Mouse (Mus musculus) urinary bladder, postnatal 14 days (tissue): ENCODE measurements around the gene Calm5.
"Not testable (repeated sequence)": the region's sequence is repeated elsewhere in the genome, so short reads cannot be mapped to it uniquely, and the experiment has no call there.

ENCODE experiments used
- DNase-seq: peaks from one replicate; pipeline ENCODE4 v3.0.0; 2021; ENCODE audit warnings: low spot score

Gene Calm5

GRCm38 (mm10) chr13:3866355-3867052 lies 12.5 kb downstream of the Calm5 start:
- DNase-seq = no peak

DNA sequence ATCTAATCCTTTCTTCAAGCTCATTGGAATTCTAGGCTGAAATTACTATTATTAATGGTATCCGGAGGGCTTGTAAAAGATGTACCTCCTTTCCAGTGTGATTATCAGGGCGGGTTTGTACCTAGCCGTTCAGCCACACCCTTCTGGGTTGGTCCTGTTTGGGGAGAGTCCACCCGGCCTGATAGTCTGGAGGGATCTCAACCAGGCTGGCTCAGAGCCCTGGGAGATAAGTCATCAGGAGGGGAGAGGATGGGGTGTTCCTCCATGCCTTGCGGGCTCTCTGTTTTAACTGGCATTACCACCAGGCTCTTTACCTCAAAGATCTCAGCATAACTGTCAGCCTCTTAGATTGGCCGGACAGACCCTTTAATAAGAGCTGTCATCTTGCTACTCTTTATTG lies 13.2 kb downstream of the Calm5 start:
- peak; percentile 39 for DNase-seq

GRCm38 (mm10) chr13:3869901-3870300 lies 15.9 kb downstream of the Calm5 start:
- DNase-seq = no peak

GRCm38 (mm10) chr13:3872832-3873231 lies 18.9 kb downstream of the Calm5 start:
- DNase-seq = no peak

GRCm38 (mm10) chr13:3876448-3876847 lies 22.5 kb downstream of the Calm5 start:
- no peak for DNase-seq

DNA sequence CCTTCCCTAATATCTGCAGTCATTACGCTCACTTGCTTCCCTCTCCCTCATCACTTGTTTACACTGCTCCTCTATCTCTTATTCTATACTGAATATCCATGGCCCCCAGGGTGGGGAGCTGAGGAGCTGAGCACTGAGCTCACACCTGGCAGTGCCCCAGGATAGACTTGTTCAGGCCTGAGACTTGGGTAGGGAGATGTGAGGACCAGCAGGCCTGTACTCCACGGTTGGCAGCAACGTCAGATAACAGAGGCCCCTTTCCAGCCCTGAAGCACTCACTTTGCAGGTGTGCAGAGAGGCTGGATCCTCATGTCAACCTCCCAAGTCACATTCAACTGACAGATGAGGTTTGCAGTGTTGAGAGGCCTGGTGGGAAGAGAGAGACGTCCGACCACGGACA lies 23.2 kb downstream of the Calm5 start:
- DNase-seq = peak; percentile 67

DNA sequence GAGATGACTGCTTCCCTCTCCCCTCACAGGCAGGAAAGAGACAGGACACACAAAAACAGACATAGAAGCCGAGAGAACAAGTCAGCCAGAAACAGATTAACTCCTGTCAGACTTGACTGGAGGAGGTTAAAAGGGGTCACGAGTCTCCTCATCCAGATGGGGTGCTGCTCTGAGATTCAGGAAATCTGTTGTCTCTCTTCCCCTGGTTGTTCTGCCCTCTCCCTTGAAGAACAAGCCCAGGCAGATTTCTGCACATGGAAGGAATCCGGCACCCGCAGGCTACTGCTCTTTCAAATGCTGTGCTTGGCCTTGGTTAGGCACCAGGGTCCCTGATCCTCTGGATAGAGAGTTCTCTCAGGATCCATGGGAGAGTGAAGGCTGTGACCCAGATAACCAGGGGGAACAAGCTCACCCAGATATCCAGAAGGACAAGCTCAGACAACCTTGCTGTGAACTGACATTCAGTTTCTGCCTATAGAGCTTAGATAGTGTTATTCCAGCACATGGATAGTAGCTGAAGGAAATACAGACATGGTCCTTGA lies 23.8 kb downstream of the Calm5 start:
- peak; percentile 41 for DNase-seq

DNA sequence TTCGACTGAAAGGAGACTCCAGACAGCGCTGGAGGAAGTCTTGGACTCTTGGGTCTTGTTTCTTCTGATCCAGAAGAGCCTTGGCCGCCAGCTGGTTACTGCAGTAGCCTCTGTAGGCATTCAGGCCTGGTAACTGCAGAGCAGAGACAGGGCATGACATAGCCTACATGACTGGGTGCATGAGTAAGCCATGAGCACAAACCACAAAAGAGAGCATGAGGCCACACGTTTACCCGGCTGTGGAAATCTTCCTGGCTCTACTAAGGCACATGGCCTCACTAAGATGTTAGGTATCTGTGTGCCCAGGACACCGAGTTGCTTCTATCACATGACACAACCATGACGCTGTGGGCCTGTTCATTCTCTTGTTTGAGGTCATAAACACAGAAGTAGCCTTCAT lies 32.7 kb downstream of the Calm5 start:
- no peak for DNase-seq

- DNase-seq = no peak
Measured at GRCm38 (mm10) chr13:3889111-3889510, 35.1 kb downstream of the Calm5 start.

DNA sequence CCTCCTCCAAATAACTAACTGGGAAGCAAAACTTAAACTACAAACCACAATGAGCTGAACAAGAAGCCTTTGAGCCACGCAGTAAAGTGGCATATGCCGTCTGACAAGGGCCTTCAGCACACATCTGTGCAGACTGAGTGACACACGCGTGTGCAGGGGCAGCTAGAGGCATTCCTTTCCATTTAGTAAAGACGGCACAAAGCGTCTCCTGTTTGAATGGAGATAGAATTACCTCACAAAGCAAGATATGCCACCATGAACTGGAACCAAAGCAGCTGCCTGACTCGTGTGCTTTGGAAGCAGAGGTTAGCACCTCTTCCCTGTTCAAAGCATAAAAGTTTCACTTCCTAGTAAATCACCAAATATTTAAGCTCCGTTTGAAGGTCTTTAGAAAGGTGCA lies 36.1 kb downstream of the Calm5 start:
- DNase-seq = no peak

- DNase-seq = no peak
Measured at GRCm38 (mm10) chr13:3891479-3892087, 37.6 kb downstream of the Calm5 start.

- no peak for DNase-seq
Measured at GRCm38 (mm10) chr13:3892601-3893000, 38.6 kb downstream of the Calm5 start.

DNA sequence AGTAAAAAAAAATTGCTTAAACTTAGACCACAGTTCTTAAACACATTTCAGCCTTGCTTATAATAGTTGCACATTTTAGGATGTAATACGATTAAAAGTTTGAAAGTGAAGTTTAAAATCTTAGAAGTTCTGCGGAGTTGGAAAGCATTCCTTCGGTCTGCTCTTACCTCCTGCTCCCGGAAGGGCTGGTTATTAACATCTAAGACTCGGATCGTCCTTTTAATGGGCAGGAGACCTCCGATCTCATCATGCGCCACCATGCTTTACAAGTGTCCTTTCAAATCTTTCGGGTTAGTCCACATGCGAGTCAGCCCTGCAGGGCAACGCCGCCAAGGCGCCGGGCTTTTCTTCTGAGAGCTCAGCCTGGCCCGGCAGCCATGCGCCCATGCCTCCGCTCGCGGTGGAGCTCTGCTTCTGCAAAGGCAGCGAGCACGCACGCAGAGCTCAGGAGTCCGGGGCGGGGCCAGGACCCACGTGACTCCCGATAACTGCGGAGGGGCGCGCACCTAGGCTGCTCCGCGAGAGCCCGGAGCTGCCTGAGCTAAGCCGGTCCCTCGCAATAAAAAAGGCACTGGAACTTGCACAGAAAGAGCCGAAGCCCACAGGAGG lies 39.3 kb downstream of the Calm5 start:
- peak; percentile 94 for DNase-seq

DNA sequence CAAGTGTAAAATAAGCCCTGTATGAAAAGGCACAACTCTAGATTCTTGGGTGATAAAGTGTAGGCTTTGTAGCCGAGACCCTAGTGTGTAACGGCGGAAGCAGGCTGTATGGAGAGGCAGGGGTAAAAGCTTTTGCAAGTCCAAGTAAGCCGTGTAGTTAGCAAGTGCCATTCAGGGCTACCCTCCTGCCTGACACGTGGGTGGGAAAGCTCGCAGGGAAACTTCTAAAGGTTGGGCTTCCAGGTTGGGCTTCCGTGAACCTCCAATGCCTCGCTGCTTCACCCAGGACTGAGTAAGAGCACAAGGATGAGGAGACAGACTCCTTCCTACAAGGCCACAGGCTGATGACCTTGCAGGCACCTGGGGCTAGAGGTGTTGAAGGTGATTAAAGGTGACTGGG lies 40.6 kb downstream of the Calm5 start:
- no peak for DNase-seq

DNA sequence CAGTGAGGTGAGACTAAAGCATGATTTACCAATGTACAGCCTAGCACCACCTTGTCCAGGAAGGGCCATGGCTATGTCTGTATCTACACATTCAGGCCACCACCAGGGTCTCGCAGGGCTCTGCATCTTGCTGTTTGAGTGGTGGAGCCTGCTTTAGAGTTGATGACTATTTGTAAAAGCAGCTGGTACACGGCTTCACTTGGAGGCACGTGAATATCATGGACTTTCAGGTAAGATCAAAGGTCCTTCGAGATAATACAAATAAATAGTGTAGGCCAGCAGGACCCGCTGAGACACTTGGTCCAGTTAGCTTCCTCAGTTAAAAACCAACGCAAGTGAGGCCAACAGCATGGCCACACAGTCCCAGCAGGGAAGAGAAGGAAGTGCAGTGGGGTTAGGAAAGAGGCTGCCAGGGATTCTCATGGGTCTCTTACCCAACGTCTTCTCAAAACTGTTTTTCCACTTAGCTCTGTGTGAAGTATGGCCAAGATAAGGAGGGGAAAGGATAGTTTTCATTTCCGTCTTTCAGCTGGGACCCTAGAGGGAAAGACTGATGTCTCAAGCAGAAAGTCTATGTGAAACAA lies 41.5 kb downstream of the Calm5 start:
- DNase-seq = no peak

- DNase-seq = no peak
Measured at GRCm38 (mm10) chr13:3896032-3896431, 42.1 kb downstream of the Calm5 start.

GRCm38 (mm10) chr13:3896913-3897312 lies 42.9 kb downstream of the Calm5 start:
- DNase-seq = peak; percentile 79

DNA sequence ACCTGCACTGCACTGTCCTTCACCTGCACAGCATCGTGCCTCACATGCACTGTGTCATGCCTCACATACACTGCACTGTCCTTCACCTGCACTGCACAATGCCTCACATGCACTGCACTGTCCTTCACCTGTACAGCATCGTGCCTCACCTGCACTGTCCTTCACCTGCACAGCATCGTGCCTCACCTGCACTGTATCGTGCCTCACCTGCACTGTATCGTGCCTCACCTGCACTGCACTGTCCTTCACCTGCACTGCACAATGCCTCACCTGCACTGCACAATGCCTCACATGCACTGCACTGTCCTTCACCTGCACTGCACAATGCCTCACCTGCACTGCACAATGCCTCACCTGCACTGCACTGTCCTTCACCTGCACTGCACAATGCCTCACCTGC lies 44.2 kb downstream of the Calm5 start:
- DNase-seq = not testable (repeated sequence)

DNA sequence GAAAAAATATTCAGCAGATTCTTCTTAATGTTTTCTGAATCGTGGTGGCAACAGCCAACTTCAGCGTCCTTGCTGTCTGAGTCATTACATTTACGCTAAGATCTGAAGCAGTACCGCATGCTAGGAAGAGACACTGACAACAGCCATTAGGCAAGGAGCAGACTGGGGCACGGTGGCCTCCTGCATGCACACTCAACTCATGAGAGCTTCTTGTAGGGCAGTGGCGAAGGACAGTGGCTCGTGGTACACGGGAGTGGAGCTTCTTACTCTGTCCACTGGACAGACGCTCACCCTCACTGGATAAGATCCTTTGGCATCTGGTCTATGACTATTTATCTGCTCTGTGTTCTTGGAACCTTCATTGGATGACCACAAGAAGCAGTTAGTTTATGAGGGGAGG lies 45.3 kb downstream of the Calm5 start:
- no peak for DNase-seq
